In the genomic region with DNA sequence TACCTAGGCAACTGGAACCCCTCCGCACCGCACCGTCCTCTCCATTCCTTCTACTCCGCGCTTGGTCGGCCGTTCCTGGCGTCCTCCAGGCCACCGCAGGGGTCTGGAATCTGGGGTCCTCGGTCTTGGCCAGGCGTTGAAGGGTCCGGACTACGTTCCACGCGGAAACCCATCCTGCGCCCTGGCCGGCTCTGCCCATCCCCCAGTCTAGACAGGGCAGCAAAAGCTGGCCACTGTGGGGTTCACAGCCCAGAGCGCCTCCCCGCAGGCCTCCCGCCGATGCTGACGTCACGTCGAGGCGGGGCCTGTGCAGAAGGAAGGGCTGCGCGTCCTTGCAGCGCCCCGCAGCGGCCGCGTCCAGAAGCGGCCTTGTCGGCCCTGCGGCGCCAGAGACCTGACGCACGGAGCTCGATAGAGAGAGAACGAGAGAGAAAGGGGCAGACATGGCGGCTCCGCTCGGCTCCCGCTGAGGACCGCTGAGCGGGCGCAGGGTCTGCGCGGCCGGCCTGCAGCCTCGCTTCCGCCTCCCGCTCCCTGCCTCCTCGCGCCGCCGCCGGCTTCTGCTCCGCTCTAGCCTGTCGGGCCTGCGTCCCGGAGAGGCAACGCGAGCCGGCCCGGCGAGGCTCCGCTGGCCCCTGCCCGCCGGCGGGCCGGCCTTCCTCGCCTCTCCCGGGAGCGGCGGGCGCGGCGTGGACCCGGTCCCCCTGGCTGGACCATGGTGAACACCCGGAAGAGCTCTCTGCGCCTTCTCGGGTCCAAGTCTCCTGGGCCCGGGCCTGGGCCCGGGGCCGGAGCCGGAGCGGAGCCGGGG, we compare ENCODE assay signal across 8 mouse cellular contexts. TPM values are rescaled to one million over a fixed set of nuclear protein-coding genes. Genes with fewer than 3 reads are reported as not detected.
DNase-seq lines count a peak whose midpoint lies in the region; ATAC-seq and TF ChIP-seq lines count a peak whose summit lies in the region.

Gene Atad2b (plus strand): TSS at position 360 of the 811 bp plus-strand sequence.

- WGBS in forebrain, embryonic 14.5 days: under 1% methylated on average over 65 of the region's 89 CpGs
- under 1% methylated on average over 71 of the region's 89 CpGs for WGBS in neural tube, embryonic 15.5 days

- intact Hi-C loops in heart, postnatal 14 days (cut with DNase I): loop anchor here (5.0 kb wide), 4 partner anchors 55 to 150 kb away; partner anchors contain the start of genes Fam228b, Fkbp1b, Pfn4 and Wdcp

- TF ChIP-seq EP300 in ES-Bruce4 (IDR thresholded peaks at IDR 0.05; ENCODE audit: insufficient read depth, low read depth, low read length): peak; percentile 63

- peak within 1 kb of the TSS; percentile 61 for H3K4me2 ChIP-seq in forebrain, embryonic 14.5 days (ENCODE audit: low read length)
- peak within 1 kb of the TSS; percentile 79 for H3K4me2 ChIP-seq in neural tube, embryonic 15.5 days

- no peaks in the 10 kb centered on the region for H3K36me3 ChIP-seq in ES-Bruce4 (ENCODE audit: control insufficient read depth, insufficient read depth, low read length, poor library complexity, severe bottlenecking)
- no peaks in the 10 kb centered on the region for H3K36me3 ChIP-seq in forebrain, embryonic 14.5 days (ENCODE audit: control insufficient read depth, insufficient read depth, low read length)
- no peaks in the 10 kb centered on the region for H3K36me3 ChIP-seq in neural tube, embryonic 15.5 days

- DNase-seq in forebrain, embryonic 14.5 days (ENCODE audit: low spot score): peak; percentile 97
- DNase-seq in heart, postnatal 14 days: peak; percentile 100
- DNase-seq in layer of hippocampus, adult 11-12 months (ENCODE audit: low spot score): peak; percentile 97
- DNase-seq in lung, adult 18-20 months: peak; percentile 96 to 97
- DNase-seq in testis, postnatal 14 days (ENCODE audit: low spot score): peak; percentile 95

- peak; percentile 95 for ATAC-seq in cerebellum, adult (ENCODE audit: insufficient number of reproducible peaks, low FRiP score, low TSS enrichment)
- ATAC-seq in forebrain, embryonic 14.5 days: peak; percentile 97
- ATAC-seq in neural tube, embryonic 15.5 days (ENCODE audit: low FRiP score): peak; percentile 97

- peak within 1 kb of the TSS; percentile 96 for H3K4me3 ChIP-seq in ES-Bruce4 (ENCODE audit: low read depth, low read length)
- peak within 1 kb of the TSS; percentile 96 for H3K4me3 ChIP-seq in forebrain, embryonic 14.5 days (ENCODE audit: low read depth, low read length)
- peak within 1 kb of the TSS; percentile 88 for H3K4me3 ChIP-seq in neural tube, embryonic 15.5 days (replicated peaks)

- no peak within 1 kb of the TSS for H3K27ac ChIP-seq in ES-Bruce4 (ENCODE audit: insufficient read depth, low read length)
- peak within 1 kb of the TSS; percentile 98 for H3K27ac ChIP-seq in forebrain, embryonic 14.5 days (ENCODE audit: low read depth, low read length)
- peak within 1 kb of the TSS; percentile 99 for H3K27ac ChIP-seq in neural tube, embryonic 15.5 days (replicated peaks)

- no peaks in the 10 kb centered on the region for H3K27me3 ChIP-seq in ES-Bruce4 (ENCODE audit: control insufficient read depth, insufficient read depth, low read length, poor library complexity, severe bottlenecking)
- no peaks in the 10 kb centered on the region for H3K27me3 ChIP-seq in forebrain, embryonic 14.5 days (replicated peaks; ENCODE audit: control insufficient read depth, insufficient read depth, low read length)
- no peaks in the 10 kb centered on the region for H3K27me3 ChIP-seq in neural tube, embryonic 15.5 days (replicated peaks)

- TF ChIP-seq CTCF in ES-Bruce4 (IDR thresholded peaks at IDR 0.05; ENCODE audit: low read depth, low read length): peak; percentile 96

- peak; percentile 74 for TF ChIP-seq POLR2A in ES-Bruce4 (IDR thresholded peaks at IDR 0.05; ENCODE audit: insufficient read depth, low read length)

- no peaks in the 10 kb centered on the region for H3K9me3 ChIP-seq in ES-Bruce4 (replicated peaks; ENCODE audit: control insufficient read depth, insufficient read depth, low read length, poor library complexity, severe bottlenecking)
- no peaks in the 10 kb centered on the region for H3K9me3 ChIP-seq in forebrain, embryonic 14.5 days (replicated peaks; ENCODE audit: control insufficient read depth, low read length)
- no peaks in the 10 kb centered on the region for H3K9me3 ChIP-seq in neural tube, embryonic 15.5 days (replicated peaks)

- H3K9ac ChIP-seq in ES-Bruce4 (ENCODE audit: low read depth, poor library complexity, severe bottlenecking): peak within 1 kb of the TSS; percentile 93
- peak within 1 kb of the TSS; percentile 98 for H3K9ac ChIP-seq in forebrain, embryonic 14.5 days (ENCODE audit: low read length)
- H3K9ac ChIP-seq in neural tube, embryonic 15.5 days (replicated peaks): peak within 1 kb of the TSS; percentile 96

- H3K4me1 ChIP-seq in ES-Bruce4 (ENCODE audit: control insufficient read depth, insufficient read depth, low read length): no peaks in the 10 kb centered on the region
- H3K4me1 ChIP-seq in forebrain, embryonic 14.5 days (ENCODE audit: control insufficient read depth, insufficient read depth, low read length): peaks cover 9% of the 10 kb centered on the region
- H3K4me1 ChIP-seq in neural tube, embryonic 15.5 days: peaks cover 25% of the 10 kb centered on the region

RNA-seq across cellular contexts. Expression of gene Atad2b, which starts in this region (rescaled TPM):
- 28.7 and 34.1 TPM in 2 replicates for polyA plus RNA-seq in ES-Bruce4 (2011; ENCODE audit: insufficient read depth, insufficient read length, low read depth, missing spikeins)
- polyA plus RNA-seq in forebrain, embryonic 14.5 days (2014; fragmentation: Nextera tagmentation; extraction: Ambion mirVana): 12.8 and 13.3 TPM in 2 replicates
- 10 to 100 TPM; 23.7 to 23.8 TPM for total RNA-seq in heart, postnatal 14 days (2021)
- polyA plus RNA-seq in neural tube, embryonic 15.5 days (2015; fragmentation: Nextera tagmentation; extraction: Ambion mirVana): 8.3 and 8.5 TPM in 2 replicates
